Mouse (Mus musculus): ENCODE data around the gene Cela1. TPM values are rescaled to one million over a fixed set of nuclear protein-coding genes. Genes with fewer than 3 reads are reported as not detected.

Cela1 gene
- polyA plus RNA-seq, 1 experiment, result 13.7 TPM

DNA sequence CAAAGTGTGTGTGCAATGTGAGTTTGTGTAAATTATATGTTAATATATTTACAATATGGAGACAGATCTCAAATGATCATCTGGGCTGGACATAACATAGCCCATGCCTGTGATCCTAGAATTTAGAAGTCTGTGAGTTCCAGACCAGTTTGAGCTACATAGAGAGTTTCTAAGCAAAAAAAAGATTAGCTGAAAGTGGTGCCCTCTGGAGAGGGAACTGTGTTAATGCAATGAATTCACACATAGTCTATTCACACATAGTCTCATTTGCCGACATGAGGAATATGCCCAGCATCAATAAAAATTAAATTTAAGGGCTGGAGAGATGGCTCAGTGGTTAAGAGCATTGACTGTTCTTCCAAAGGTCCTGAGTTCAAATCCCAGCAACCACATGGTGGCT lies 11.2 kb downstream of the Cela1 start:
- no peak for DNase-seq (ENCODE audit: low read depth, low spot score)
- 46% methylated on average over 1 of the region's 1 CpGs for WGBS

DNA sequence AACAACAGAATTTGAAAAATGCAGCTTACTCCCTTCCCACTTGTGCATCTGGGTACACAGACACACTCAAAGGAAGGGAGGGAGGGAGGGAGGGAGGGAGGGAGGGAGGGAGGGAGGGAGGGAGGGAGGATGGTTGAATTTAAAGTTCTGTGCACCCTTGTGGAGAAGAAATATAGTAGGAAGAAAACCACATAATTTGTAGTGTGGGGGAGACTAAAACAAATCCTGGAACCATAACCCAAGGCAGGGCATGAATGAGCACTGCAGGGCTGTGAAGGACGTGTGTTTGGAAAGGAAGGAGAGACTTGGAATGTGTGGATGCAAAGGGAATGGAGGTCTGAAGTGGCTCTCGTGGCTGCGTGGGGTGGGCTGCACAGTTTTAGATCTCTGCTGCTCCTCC lies 12.2 kb downstream of the Cela1 start:
- 74% methylated on average over 3 of the region's 3 CpGs for WGBS
- DNase-seq (ENCODE audit: low read depth, low spot score), result no peak

DNA sequence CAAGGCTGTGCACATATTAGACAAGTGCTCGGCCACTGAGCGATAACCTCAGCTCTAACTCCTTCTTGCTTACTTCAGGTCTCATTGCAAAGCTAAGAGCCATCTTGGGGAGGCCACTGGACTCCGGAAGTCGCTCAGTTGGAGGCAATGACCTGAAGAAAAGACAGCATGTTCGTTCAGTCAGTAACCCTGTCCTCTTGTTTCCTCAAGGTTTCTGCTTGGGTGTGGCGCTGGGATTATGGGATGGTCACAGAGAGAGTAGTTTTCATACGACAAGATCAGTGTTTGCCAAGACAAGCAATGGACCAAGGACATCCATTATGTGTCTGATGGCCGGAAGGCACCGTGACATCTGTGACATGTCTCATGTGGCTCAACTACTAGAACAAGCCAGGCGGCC lies 13.2 kb downstream of the Cela1 start:
- DNase-seq (ENCODE audit: low read depth, low spot score), result no peak
- WGBS, result 83% methylated on average over 10 of the region's 10 CpGs

DNA sequence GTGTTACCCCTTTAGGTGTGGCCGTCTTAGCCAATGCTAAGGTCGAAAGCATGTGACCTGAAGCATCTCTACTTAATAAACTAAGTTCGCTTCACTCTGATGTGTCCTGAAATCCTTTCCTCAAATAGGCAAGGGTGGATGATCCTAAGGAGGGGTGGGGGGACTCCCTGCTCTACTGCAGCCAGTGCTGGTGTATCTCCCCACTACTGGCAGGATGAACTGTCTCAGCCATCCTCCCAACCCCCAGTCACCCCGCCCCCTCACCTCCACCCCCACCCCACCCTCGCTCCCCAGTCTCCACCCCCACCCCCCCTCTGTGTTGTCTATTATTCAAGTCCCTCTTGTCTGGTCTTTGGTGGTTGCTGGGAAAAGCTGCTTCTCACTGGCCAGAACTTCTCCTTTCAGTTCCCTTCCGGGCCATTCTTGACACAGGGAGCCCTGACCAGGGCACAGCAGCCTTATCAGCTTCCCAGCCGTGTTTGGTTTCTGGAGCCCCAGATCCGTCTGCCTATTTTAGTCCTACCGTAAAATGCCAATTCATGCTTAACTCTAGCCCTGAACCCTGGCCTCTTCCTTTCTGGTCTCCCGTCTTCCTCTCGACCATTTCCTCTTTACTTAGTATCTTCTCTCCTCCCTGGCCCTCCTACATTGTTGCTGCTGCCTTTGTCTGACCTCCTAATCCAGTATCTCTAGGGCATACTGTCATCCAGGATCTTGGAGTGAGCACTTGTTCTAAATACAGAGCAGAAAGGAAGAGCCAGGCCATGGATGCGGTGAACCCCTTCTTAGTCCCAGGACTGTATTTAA lies 13.9 kb downstream of the Cela1 start:
- WGBS, result 69% methylated on average over 12 of the region's 12 CpGs
- no peak for DNase-seq (ENCODE audit: low read depth, low spot score)

DNA sequence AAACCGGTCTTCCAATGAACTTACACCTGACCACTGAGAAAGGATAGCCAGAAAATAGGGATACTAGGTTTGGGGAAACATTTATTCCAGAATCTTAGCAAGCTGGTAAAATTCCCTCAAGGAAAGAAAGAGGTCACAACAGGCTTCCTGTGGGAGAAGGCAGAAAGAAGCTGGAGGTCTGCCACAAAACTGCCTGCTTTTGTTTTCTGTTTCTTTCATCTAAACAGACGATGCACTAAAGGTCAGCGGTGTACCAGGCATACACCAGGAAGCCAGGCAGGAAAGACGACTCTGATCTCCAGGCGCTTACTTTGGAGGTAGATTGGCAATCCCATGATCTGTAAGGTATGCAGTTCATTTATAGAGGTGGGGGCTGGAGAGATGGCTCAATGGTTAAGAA lies 16.9 kb downstream of the Cela1 start:
- 79% methylated on average over 5 of the region's 5 CpGs for WGBS
- no peak for DNase-seq (ENCODE audit: low read depth, low spot score)

DNA sequence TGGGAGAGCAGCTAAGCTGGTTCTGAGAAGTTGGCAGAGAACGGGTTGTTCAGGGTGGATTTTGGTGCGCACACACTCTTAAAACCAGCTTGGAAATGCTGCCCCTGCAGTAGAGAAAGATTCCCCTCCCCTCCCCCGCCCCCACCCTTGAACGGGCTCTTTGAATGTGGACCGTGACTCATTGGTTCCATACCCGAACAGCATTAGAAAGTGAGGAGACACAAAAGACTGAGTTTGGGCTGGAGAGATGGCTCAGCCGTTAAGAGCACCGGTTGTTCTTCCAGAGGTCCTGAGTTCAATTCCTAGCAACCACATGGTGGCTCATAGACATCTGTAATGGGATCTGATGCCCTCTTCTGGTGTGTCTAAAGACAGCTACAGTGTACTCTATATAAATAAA lies 17.7 kb downstream of the Cela1 start:
- WGBS, result 82% methylated on average over 8 of the region's 8 CpGs
- no peak for DNase-seq (ENCODE audit: low read depth, low spot score)

DNA sequence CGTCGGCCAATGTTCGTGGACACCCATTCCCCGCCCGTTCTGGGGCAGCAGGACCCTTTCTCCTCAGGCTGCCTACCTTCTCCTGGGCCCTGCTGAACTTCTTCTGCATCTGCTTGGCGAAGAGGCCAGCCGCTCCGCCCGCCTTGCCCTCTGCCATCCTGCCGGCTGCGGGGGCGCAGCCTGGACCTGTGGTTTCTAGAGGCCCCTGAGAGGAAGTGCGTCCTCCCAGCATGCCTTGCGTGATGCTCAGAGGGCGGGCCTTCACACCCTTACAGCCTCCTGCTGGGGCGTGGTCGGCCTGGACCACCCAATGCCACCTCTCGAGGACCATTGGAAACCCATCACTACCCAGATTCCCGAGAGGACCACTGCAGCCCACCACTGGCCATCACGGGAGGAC lies 18.4 kb downstream of the Cela1 start, which contains the start of gene Bin2:
TSS of gene Bin2 (minus strand) at position 217 of the 400 bp plus-strand sequence.
- DNase-seq (ENCODE audit: low read depth, low spot score), result no peak
- WGBS, result 77% methylated on average over 20 of the region's 20 CpGs

DNA sequence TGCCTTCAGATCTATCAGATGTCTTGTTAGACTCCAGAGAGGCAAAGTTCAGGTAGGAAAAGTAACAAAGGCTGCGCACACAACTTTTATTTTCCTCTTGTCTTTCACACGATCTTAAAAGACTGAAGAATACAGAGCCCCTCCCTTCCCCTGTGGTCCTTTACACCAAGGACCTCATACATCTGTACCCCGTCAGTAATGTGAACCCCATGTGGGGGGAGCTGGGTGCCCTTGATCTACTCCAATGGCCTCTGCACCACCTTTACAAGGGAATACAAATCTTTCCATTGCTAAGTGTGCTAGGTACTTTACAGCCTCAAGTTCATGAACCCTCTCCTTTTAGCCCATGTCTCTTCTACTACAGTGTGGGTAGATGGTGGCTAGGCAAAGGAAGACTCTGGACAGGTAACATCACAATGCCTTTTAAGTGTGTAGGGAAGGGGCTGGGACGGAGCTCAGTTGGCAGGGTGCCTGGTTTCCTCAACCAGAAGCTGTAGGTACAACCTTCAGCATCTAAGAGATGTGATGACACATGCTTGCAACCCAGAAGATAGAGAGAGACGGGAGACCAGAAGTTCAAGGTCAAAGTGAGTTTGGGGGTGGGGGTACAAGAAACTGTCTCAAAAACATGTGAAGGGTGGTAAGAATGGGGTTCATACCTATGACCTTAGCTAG lies 19.7 kb downstream of the Cela1 start:
- DNase-seq (ENCODE audit: low read depth, low spot score), result no peak
- WGBS, result 55% methylated on average over 5 of the region's 5 CpGs

DNA sequence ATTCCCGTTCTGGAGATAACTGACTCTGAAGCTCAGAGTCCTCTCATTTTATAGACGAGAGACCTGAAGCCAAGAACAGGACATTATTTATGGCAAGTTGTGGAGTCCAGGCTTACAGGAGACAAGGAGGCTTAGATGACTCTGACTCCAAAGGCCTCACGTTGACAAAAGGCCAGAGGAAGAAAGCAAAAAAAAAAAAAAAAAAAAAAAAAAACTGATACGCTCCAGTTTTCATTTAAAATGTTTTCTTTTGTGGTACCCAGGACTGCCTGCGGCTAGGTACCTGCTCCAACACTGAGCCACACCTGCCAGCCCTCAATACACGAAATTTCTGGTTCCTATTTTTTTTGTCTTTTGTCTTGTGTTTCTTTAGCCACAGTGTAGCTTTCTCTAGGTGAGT lies 20.3 kb downstream of the Cela1 start:
- WGBS, result 17% methylated on average over 6 of the region's 6 CpGs
- no peak for DNase-seq (ENCODE audit: low read depth, low spot score)

DNA sequence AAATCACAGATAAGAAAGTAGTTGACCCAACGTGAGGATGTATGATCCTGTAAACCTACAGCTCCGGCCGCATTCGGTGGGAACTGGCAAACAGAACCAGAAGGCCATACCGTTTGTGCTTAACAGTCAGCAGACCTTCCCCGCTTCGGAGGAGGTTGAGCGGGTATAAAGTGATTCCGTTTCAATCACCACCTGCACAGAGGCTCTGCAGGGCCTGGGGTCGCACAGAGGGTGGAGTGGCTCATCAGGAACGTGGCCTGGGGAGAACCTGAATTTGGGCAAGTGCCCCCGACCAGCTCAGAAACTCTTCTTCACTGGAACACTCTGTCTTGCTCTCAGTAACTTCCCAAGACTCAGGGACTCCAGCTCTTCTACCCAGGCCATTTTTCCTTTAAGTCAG lies 20.9 kb downstream of the Cela1 start:
- 22% methylated on average over 12 of the region's 12 CpGs for WGBS

DNA sequence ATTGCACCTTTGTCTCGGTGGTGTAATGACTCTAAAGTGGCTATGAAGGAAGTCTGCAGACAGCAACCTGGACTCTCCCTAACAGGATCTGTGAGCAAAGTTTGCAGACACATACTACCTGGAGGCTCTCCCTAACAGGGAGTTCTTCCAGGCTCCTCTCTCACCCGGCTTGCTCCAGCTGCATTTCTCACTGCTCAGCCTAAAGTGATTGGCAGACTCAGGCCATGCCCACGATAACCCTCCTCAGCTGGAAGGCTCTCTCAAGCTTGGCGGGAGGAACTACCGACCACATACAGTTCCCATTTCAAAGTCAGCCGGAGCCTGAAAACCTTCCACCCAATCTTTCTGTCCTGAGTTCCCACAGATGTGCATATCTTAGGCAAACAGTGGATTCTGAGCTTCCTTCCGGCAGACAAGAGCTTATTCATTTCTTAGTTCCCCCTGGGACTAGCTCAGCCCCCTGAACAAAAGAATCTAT lies 21.5 kb downstream of the Cela1 start:
- WGBS, result 5% methylated on average over 7 of the region's 7 CpGs
- DNase-seq (ENCODE audit: low read depth, low spot score), result no peak

More for the DNA sequence above, 20.9 kb downstream of the Cela1 start:
- DNase-seq (ENCODE audit: low read depth, low spot score), result no peak

DNA sequence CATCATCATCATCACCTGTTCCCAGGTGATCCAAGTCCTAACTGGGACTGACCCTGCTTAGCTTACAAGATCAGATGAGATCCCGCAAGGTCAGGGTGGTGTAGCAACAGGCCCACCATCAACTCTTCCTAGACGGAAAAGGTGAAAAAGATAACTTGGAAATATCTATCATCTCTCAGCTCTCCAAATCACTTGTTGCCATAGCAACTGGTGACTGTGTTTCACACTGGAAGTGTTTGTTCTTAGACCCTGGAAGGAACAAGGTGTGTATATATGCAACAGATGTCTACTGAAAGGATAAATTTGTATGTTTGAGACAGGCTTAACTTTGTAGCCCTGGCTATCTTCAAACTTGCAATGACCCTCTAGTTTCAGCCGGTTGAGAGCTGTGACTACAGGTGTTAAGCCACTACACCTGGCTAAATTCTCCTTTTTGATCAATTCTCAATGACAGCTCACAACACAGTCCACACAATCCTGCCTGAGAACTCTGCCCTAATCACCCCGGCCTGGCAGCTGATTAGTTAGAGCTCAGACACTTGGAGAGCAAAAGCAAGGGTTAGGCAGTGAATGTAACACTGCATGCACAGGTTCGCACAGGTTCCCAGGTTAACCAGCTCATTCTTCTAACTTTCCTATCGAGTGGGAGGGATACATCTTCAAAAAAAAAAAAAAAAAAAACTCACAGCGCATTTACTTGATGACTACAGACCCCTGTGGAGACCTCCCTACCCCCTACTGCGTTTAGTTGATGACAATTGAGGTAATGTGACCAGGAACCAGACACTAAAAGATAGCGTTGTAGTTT lies 22.1 kb downstream of the Cela1 start:
- no peak for DNase-seq (ENCODE audit: low read depth, low spot score)
- WGBS, result 24% methylated on average over 9 of the region's 9 CpGs

DNA sequence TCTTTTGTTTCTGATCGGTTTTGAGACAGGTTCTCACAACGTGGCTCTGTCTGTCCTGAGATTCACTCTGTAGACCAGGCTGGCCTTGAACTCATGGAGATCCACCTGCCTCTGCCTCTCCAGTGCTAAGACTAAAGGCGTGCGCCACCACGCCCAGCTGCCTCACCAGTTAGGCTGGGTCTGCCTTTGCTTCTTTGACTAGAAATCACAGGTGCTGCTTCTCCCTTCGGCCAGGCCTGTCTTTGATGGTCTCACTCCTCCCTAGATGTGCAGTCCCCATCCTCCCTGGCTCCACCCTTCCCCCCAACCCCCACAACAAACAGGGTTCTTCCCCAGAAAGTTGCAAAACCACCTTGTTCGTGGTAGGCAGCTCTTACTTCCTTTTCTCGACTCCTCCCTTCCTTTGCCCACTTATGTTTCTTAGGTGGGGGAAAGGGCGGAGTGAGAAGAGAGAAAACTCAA lies 22.9 kb downstream of the Cela1 start:
- WGBS, result 46% methylated on average over 9 of the region's 9 CpGs
- DNase-seq (ENCODE audit: low read depth, low spot score), result no peak

DNA sequence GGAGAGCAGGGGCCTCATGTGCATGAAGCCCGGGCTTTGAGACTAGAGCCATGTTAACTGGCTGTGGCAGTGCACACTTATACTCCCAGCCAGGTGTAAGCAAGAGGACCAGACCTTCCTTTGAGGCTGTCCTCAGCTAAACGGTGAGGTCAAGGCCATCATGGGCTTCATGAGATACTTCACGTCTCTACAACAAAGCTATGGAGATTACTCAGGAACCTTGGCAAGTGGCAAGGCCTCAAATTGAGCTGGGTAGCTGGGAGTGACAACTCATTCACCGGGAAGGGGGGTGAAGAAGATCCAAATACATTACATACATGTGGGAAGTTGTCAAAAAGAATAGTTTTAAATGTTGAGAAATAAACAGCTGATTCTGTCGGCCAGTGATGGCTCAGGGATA lies 26.9 kb downstream of the Cela1 start:
- WGBS, result 83% methylated on average over 5 of the region's 5 CpGs
- DNase-seq (ENCODE audit: low read depth, low spot score), result no peak

DNA sequence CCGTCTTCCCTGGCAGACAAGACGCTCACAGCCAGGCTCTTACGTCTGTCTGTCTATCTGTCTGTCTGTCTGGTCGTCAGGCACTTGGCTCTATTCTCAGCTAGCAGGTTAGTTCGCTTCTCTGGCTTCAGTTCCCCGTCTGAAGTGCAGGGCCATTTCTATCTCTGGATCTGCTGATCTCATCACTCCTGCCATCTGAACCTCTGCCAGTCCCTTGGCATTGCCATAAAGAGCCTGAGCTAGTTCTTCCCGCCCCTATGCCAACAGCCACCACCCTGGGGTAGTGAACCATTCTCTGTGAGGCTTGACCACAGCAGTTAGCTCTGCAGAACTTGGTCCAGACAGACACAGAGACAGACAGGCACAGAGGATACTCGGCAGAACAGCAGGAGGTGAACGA lies 27.4 kb downstream of the Cela1 start:
- 65% methylated on average over 9 of the region's 9 CpGs for WGBS
- no peak for DNase-seq (ENCODE audit: low read depth, low spot score)

DNA sequence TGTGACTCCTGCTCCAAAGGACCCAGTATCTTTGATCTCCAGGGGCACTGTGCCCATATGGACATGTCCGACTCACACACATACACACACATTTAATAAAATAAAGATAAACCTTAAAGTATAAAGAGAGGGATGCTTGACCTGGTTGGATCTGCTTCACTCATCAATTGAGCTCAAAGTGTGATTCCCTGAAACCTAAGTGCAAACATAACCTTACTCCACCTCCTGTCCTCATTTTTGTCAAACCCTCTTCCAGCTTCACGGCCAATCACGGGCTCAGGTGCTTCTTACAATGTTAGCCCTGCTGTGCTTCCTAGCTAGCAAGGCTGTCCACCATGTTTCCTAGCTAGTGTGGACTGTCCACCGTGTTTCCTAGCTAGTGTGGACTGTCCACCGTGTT lies 32.5 kb downstream of the Cela1 start:
- no peak for DNase-seq (ENCODE audit: low read depth, low spot score)
- WGBS, result 89% methylated on average over 5 of the region's 5 CpGs

DNA sequence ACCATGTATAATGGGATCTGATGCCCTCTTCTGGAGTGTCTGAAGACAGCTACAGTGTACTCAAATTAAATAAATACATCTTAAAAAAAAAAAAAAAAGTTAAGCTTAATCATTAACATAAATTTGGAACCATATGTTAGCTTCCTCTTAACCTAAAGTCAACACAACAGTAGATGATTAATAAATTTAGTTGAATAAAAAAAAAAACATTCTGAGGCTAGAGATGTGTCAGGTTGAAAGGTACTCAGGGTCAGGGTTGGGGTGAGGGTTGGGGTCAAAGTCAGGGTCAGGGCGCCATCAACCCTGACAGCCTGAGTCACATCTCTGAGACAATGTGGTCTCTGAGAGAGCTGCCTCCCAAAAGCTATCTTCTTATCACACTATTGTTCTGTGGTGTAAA lies 33.5 kb downstream of the Cela1 start:
- 28% methylated on average over 1 of the region's 1 CpGs for WGBS

DNA sequence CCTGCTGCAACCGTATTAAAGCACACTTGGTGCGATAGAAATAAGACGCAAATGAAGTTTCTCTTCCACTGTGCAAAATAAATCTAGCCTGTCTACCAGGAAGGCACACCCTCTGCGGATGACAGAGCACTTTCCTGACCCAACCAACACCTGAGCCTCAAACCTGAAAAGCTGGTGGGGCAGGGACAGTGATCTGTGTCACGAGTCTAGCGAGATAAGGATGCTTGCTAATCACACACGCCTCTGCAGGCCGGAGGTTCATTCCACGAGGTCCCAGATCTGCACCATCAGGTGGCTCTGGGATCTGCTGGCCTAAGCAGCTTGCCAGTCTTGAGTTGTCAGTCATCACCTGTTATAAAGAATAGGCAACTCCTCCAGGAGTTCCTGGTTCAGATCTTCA lies 36.1 kb downstream of the Cela1 start:
- no peak for DNase-seq (ENCODE audit: low read depth, low spot score)
- 29% methylated on average over 9 of the region's 9 CpGs for WGBS

More for the DNA sequence above, 33.5 kb downstream of the Cela1 start:
- DNase-seq (ENCODE audit: low read depth, low spot score), result no peak

DNA sequence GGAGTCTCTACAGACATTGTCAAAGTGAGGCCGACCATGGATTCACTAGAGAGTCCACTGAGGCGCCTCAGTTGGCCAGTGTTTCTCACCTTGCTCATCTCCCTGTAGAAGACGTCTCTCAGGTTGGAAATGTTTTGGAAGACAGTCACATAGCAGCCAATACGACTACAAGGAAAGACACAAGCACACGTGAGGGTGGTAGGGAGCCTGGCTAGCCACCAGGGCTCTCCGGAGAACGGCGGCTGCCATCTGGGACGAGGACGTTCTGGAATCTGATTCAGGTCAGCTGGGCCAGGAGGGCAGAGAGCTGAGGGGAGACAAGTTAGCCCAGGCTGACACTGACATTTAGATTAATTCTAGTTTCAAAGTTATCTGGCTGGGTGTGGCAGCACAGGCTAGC lies 37.6 kb downstream of the Cela1 start:
- DNase-seq (ENCODE audit: low read depth, low spot score), result no peak
- WGBS, result 93% methylated on average over 10 of the region's 10 CpGs

DNA sequence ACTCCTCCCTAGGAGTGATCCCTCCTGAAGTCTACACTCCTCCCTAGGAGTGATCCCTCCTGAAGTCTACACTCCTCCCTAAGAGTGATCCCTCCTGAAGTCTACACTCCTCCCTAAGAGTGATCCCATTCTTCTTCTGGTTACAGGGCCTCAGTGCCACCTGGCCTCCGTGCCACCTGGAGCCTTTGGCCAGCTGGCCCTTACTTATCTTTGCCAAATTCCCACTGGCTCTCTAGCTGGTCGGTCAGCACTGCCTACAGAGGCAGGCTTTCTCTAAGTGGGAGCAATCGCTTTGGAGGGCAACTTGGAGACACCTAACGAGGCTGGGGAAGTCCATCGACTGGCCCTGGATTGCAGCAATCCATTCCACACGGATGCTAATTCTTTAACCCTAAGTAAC lies 41.6 kb downstream of the Cela1 start:
- DNase-seq (ENCODE audit: low read depth, low spot score), result no peak
- WGBS, result 75% methylated on average over 6 of the region's 6 CpGs
